Mouse (Mus musculus) brain, embryonic 14.5 days (tissue): ENCODE results near the gene Rsph14.

ENCODE experiments used
- CTCF ChIP-seq: fragments of 200-500 bp; IDR thresholded peaks from 2 replicates; pipeline ENCODE4 v1.5.1; 2012; ENCODE audit warnings: inconsistent platforms, mild to moderate bottlenecking, moderate library complexity, borderline replicate concordance; ENCODE audit not compliant: insufficient read depth, insufficient read length; ENCODE audit errors: extremely low read depth
- POLR2A ChIP-seq: fragments of 200-500 bp; IDR thresholded peaks from 2 replicates; pipeline ENCODE4 v1.6.1; 2012; ENCODE audit warnings: mild to moderate bottlenecking, inconsistent platforms, borderline replicate concordance; ENCODE audit not compliant: poor library complexity, insufficient read depth, insufficient read length, severe bottlenecking; ENCODE audit errors: extremely low read depth

GRCm38 (mm10) chr10:74989814-74990213, 42.6 kb downstream of the Rsph14 start:
- TF ChIP-seq CTCF (0 out of 2 replicates have a peak, but pooled peaks have one; percentile 17), POLR2A (no peak)
